Comparison of ENCODE assay signal across 26 mouse cellular contexts in the genomic region with DNA sequence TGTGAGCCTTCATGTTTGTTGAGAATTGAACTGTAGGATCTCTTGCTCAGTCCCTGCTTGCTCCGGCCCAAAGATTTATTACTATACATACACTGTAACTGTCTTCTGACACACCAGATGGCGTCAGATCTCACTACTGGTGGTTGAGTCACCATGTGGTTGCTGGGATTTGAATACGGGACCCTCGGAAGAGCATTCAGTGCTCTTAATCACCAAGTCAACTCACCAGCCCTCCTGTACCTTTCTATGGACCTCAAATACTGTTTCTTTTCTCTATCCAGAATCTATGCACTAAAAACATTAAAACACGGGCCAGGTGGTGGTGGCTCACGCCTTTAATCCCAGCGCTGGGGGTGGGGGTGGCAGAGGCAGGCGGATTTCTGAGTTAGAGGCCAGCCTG. TPM values are rescaled to one million over a fixed set of nuclear protein-coding genes. Genes with fewer than 3 reads are reported as not detected.
DNase-seq lines count a peak whose midpoint lies in the region; ATAC-seq and TF ChIP-seq lines count a peak whose summit lies in the region.
"Had no signal": no experiment of that assay in that cellular context is flagged by ENCODE, and none has a peak within 500 bp of the region (broad histone marks: within the 10 kb centered on the region; RNA-seq: fewer than 3 reads in every experiment).

No protein-coding gene starts in this region.

- 73% methylated on average over 8 of the region's 8 CpGs for WGBS in intestine, postnatal 0 days
- WGBS in intestine, embryonic 16.5 days: 76% methylated on average over 8 of the region's 8 CpGs

- H3K27ac ChIP-seq in intestine, postnatal 0 days (ENCODE audit: low read depth, low read length): no peak overlapping the region
- no peak overlapping the region for H3K27ac ChIP-seq in intestine, embryonic 16.5 days (ENCODE audit: low read length)
- H3K27ac ChIP-seq in gastrocnemius, adult 2 months: no peak overlapping the region
- H3K27ac ChIP-seq: embryonic facial prominence, embryonic 12.5 days; heart, embryonic 13.5 days; hindbrain, embryonic 12.5 days; kidney, embryonic 15.5 days; layer of hippocampus, adult 2 months; limb, embryonic 10.5 days; limb, embryonic 15.5 days; neural tube, embryonic 15.5 days; stomach, postnatal 0 days had no signal

- H3K4me3 ChIP-seq in intestine, postnatal 0 days (ENCODE audit: low read depth, low read length): no peak overlapping the region
- H3K4me3 ChIP-seq in intestine, embryonic 16.5 days (ENCODE audit: low read length): no peak overlapping the region
- H3K4me3 ChIP-seq in gastrocnemius, adult 2 months: no peak overlapping the region
- H3K4me3 ChIP-seq: embryonic facial prominence, embryonic 12.5 days; heart, embryonic 13.5 days; hindbrain, embryonic 12.5 days; kidney, embryonic 15.5 days; layer of hippocampus, adult 2 months; limb, embryonic 10.5 days; limb, embryonic 15.5 days; megakaryocyte, embryonic 14.5 days; neural tube, embryonic 15.5 days had no signal

- no peaks in the 10 kb centered on the region for H3K27me3 ChIP-seq in intestine, postnatal 0 days (replicated peaks; ENCODE audit: control insufficient read depth, insufficient read depth, low read length)
- no peaks in the 10 kb centered on the region for H3K27me3 ChIP-seq in intestine, embryonic 16.5 days (replicated peaks; ENCODE audit: control insufficient read depth, insufficient read depth, low read length)
- H3K27me3 ChIP-seq: embryonic facial prominence, embryonic 12.5 days; heart, embryonic 13.5 days; hindbrain, embryonic 12.5 days; kidney, embryonic 15.5 days; limb, embryonic 15.5 days; megakaryocyte, embryonic 14.5 days; neural tube, embryonic 15.5 days; Patski had no signal

- DNase-seq in cerebellum, adult 9-10 months: peak; percentile 16
- DNase-seq in cerebellum, postnatal 4 days (ENCODE audit: low spot score in 2 of 2): no peak
- DNase-seq in A20 (ENCODE audit: low read depth, low spot score) (peak; percentile 36), R1 (ENCODE audit: low read depth, low spot score) (peak; percentile 46)
- no peak for DNase-seq in gastrocnemius, adult 2 months
- no peak for DNase-seq in spleen, postnatal 14 days (ENCODE audit: low spot score in 2 of 2)
- DNase-seq: adrenal gland, postnatal 25 days; cerebellum, adult 11-12 months; gastrocnemius, postnatal 25 days; kidney, adult 18-20 months; right cerebral cortex, postnatal 25 days had no signal

- no peaks in the 10 kb centered on the region for H3K4me1 ChIP-seq in intestine, postnatal 0 days (replicated peaks; ENCODE audit: control insufficient read depth, insufficient read depth, low read length)
- H3K4me1 ChIP-seq in intestine, embryonic 16.5 days (ENCODE audit: control insufficient read depth, insufficient read depth, low read length): 0 out of 2 replicates have a peak, but pooled peaks cover 6% of the 10 kb centered on the region

- H3K36me3 ChIP-seq in intestine, postnatal 0 days (ENCODE audit: control insufficient read depth, insufficient read depth): peaks cover 40% of the 10 kb centered on the region
- H3K36me3 ChIP-seq in intestine, embryonic 16.5 days (ENCODE audit: control insufficient read depth, insufficient read depth, low read length): peaks cover 24% of the 10 kb centered on the region

- H3K9me3 ChIP-seq in intestine, postnatal 0 days (ENCODE audit: control insufficient read depth): no peaks in the 10 kb centered on the region
- no peaks in the 10 kb centered on the region for H3K9me3 ChIP-seq in intestine, embryonic 16.5 days (ENCODE audit: control insufficient read depth, low read length)
- H3K9me3 ChIP-seq: embryonic facial prominence, embryonic 12.5 days; heart, embryonic 13.5 days; hindbrain, embryonic 12.5 days; kidney, embryonic 15.5 days; limb, embryonic 10.5 days; limb, embryonic 15.5 days; megakaryocyte, embryonic 14.5 days; neural tube, embryonic 15.5 days had no signal

- 0 out of 2 replicates have a peak, but pooled peaks have one; percentile 12 for TF ChIP-seq CTCF in intestine, postnatal 0 days (IDR thresholded peaks at IDR 0.05; ENCODE audit: low read depth)
- TF ChIP-seq CTCF in gastrocnemius, adult 2 months (IDR thresholded peaks at IDR 0.05): no peak

- ATAC-seq in intestine, postnatal 0 days: no peak
- no peak for ATAC-seq in intestine, embryonic 16.5 days
- ATAC-seq: CD4-positive, CD25-positive, alpha-beta regulatory T cell, adult 4 months; forebrain, embryonic 14.5 days; Patski had no signal

- no peak overlapping the region for H3K9ac ChIP-seq in intestine, postnatal 0 days (ENCODE audit: low read depth, low read length)
- H3K9ac ChIP-seq in intestine, embryonic 16.5 days (ENCODE audit: low read depth, low read length): no peak overlapping the region
- H3K9ac ChIP-seq: embryonic facial prominence, embryonic 12.5 days; heart, embryonic 13.5 days; hindbrain, embryonic 12.5 days; kidney, embryonic 15.5 days; limb, embryonic 15.5 days; neural tube, embryonic 15.5 days had no signal

- no peak overlapping the region for H3K4me2 ChIP-seq in intestine, postnatal 0 days (replicated peaks; ENCODE audit: low read depth)
- no peak overlapping the region for H3K4me2 ChIP-seq in intestine, embryonic 16.5 days (ENCODE audit: low read depth, low read length)
- H3K4me2 ChIP-seq: embryonic facial prominence, embryonic 12.5 days; heart, embryonic 13.5 days; hindbrain, embryonic 12.5 days; kidney, embryonic 15.5 days; limb, embryonic 15.5 days; neural tube, embryonic 15.5 days had no signal

- intact Hi-C loops in gastrocnemius, adult 2 months (cut with DNase I): no loop called here

RNA-seq across cellular contexts. Expression of a gene that starts 3.0 kb away (rescaled TPM):
- 24.5 and 26.4 TPM in 2 replicates for polyA plus RNA-seq in intestine, postnatal 0 days (2015; fragmentation: Nextera tagmentation; extraction: Ambion mirVana)
- 42.5 and 50.5 TPM in 2 replicates for polyA plus RNA-seq in intestine, embryonic 16.5 days (2015; fragmentation: Nextera tagmentation; extraction: Ambion mirVana)
- 10 to 100 TPM; 17.7 to 21.1 TPM for total RNA-seq in gastrocnemius, adult 2 months (2021)

RNA-seq across cellular contexts. Expression of a gene that starts 6.0 kb away (rescaled TPM):
- polyA plus RNA-seq in intestine, postnatal 0 days (2015; fragmentation: Nextera tagmentation; extraction: Ambion mirVana): 1.3 and 2.0 TPM in 2 replicates
- polyA plus RNA-seq in intestine, embryonic 16.5 days (2015; fragmentation: Nextera tagmentation; extraction: Ambion mirVana): 3.7 and 4.1 TPM in 2 replicates
- total RNA-seq in gastrocnemius, adult 2 months (2021): 1 to 10 TPM in 1 of 2 experiments, under 1 TPM in 1; 0.45 to 1.7 TPM

RNA-seq across cellular contexts. Expression of a gene that starts 9.3 kb away (rescaled TPM):
- 385 and 395 TPM in 2 replicates for polyA plus RNA-seq in intestine, postnatal 0 days (2015; fragmentation: Nextera tagmentation; extraction: Ambion mirVana)
- polyA plus RNA-seq in intestine, embryonic 16.5 days (2015; fragmentation: Nextera tagmentation; extraction: Ambion mirVana): 831 and 949 TPM in 2 replicates
- 100 to 1,000 TPM; 475 to 511 TPM for total RNA-seq in gastrocnemius, adult 2 months (2021)

RNA-seq across cellular contexts. Expression of a gene that starts 29.7 kb away (rescaled TPM):
- polyA plus RNA-seq in intestine, postnatal 0 days (2015; fragmentation: Nextera tagmentation; extraction: Ambion mirVana): 25.5 and 25.9 TPM in 2 replicates
- polyA plus RNA-seq in intestine, embryonic 16.5 days (2015; fragmentation: Nextera tagmentation; extraction: Ambion mirVana): 11.3 and 12.2 TPM in 2 replicates
- 1 to 10 TPM; 3.9 to 4.9 TPM for total RNA-seq in gastrocnemius, adult 2 months (2021)

RNA-seq across cellular contexts. Expression of a gene that starts 46.0 kb away (rescaled TPM):
- polyA plus RNA-seq in intestine, postnatal 0 days (2015; fragmentation: Nextera tagmentation; extraction: Ambion mirVana): 88.5 and 89.5 TPM in 2 replicates
- polyA plus RNA-seq in intestine, embryonic 16.5 days (2015; fragmentation: Nextera tagmentation; extraction: Ambion mirVana): 162 and 166 TPM in 2 replicates
- 10 to 100 TPM; 29.2 to 34.4 TPM for total RNA-seq in gastrocnemius, adult 2 months (2021)

Comparison
In these comparisons a context has a peak if more than half of its experiments do, and no peak if none do; other contexts are left out.
1. DNase-seq: peak in cerebellum, adult 9-10 months (single experiment), A20 (single experiment) and R1 (single experiment); none in cerebellum, postnatal 4 days (0 of 2), gastrocnemius, adult 2 months (single experiment) and spleen, postnatal 14 days (0 of 2).